Mouse (Mus musculus): ENCODE data around the gene Mavs.
"Not testable (repeated sequence)": the region's sequence is repeated elsewhere in the genome, so short reads cannot be mapped to it uniquely, and the experiment has no call there.

Gene Mavs

GRCm38 (mm10) chr2:131211026-131211615 is 22.7 kb upstream of the Mavs start:
- peak in 1 of 2 experiments; percentile 9 for DNase-seq

DNA sequence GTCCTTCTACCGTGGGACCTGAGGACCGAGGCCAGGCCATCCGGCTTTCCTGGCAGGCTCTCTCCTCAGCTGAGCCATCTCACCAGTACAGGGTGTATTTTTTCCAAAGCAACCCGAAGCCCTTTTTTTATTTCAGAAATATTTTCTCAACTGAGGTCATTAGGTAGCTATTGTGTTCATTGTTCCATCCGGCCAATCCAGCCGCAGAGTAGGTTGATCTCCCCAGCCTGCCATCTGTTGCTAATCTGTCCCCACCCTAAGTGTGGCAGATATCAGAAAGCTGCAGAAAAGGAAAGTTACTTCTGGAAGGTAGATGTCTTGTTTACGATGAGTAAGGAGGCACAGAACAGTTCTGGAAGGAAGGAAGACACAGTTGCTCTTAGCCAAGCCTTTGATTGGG is 20.1 kb upstream of the Mavs start:
- no peak for DNase-seq

GRCm38 (mm10) chr2:131215941-131216858 is 17.7 kb upstream of the Mavs start:
- DNase-seq = no peak

- DNase-seq = no peak
Observed at GRCm38 (mm10) chr2:131220030-131220429, 13.8 kb upstream of the Mavs start.

DNA sequence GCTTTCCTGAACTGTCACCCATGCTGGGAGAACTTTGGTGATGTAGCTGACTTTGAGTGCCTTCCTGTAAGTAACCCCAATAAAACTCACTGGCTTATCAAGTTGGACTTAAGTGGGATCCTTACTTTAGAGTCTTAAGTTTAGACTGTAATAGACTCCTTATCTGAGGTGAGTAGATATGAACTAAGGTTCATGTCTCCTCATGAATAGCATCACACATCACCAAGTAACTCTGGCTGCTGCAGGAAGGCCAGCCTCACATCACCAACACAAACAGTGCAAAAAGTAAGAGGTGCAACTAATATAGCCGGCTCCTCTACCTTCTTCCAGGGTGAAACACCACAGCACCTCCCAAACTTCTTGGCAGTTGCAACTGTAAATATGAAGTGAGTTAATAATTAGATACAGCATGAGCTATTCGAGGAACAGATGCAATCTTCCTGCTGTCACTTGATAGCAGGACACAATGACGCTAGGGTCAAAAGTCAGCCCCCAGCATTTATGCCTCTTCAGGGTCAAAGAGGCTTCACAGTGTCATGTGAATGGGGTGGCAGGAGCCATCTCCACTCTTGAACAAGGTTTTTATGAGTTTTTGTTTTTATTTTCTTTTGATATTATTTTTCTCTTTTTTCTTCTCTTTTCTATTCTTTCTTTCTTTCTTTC is 11.9 kb upstream of the Mavs start:
- no peak for DNase-seq

- DNase-seq = no peak
Observed at GRCm38 (mm10) chr2:131222562-131222961, 11.3 kb upstream of the Mavs start.

DNA sequence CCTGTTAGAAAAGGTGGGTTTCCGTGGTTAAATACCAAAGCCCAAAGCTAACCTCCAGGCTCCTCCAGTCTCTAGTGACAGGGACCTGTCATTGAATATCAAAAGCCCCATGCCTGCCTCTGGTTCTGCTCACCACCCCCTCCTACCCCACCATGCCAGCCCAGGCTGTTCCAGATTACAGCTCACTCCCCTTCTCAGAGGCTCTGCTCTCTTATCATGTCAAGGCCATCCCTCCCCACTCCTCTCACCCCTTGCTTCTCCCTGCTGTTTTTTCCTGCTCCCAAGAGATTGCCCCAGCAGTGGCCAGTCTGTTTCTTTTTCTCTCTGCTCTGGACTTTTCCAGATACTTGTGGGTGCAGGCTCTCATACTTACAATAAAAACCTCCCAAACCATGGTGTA is 10.3 kb upstream of the Mavs start:
- DNase-seq = no peak

DNA sequence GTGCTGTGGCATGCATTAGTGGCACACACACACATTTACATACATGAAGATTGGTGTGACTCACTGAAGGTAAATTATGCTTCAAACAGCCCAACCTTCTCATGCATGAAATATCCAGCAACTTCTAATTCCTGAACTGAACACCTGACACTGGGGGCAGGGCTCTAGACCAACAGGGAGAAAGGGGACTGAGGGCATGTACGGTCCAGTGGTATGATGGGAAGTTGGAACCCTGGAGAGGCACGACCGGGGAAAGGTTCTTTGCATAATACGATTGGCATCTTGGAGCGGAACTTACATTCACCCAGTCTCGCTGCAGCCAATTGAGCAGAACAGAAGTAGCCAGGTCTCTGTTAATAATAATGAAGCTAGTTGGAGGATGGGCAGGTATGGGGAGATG is 8.7 kb upstream of the Mavs start:
- no peak for DNase-seq

DNA sequence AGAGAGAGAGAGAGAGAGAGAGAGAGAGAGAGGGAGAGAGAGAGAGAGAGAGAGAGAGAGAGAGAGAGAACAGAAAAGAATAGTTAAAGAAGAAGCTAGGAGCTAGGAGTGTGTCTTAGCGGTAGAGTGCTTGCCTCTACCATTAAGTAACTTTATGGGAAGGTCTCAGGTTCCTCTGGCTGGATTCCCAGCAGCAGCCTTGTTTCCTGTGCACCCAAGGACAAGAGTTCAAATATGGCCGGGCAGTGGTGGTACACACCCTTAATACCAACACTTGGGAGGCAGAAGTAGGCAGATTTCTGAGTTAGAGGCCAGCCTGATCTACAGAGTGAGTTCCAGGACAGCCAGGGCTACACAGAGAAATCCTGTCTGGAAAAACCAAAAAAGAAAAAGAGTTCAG is 7.2 kb upstream of the Mavs start:
- not testable (repeated sequence) for DNase-seq

DNA sequence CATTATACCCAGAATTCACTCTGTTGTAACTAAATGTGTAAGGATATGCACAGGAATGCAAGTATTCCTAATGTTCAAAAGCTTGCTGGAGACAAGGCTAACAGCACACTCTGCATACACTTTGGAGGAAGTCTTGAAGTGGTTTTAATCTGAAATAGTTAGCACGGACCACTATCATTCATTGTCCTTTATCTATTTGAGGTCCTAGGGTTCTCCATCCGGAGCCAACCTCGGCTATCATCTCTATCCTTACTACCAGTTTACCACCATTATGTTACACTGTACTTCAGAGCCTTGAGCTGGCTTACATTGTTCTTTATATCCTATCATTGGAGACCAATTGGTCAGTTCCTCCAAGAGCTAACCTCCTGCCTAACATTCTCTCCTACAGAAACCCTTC is 6.6 kb upstream of the Mavs start:
- DNase-seq = no peak

GRCm38 (mm10) chr2:131232558-131232957 is 1.3 kb upstream of the Mavs start:
- DNase-seq = no peak

DNA sequence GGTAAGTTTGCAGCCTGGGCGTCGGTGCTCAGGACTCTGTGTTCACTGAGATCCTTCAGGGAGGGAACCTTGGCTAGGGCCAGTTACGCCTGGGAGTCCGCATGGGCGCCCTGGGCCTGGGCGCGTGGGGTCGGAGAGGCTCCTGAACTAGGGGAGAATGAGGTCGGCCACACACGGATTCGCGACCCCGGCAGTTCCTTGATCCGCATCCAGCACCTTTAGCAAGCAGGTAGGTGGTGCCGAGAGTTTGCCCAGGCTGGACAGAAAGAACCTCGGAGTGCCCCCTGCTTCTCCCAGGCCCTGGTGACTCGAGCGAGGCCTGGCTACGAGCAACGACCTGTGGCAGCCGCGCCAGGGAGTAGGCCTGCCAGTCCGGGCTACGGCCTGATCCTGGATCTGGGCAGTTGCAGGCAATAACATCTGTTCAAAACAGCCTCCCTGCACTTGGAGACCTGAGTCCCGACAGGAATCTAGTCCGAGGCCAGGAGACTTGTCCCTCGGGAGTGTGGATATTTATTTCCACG is 326 bp downstream of the Mavs start:
- DNase-seq = no peak

- DNase-seq = no peak
Observed at GRCm38 (mm10) chr2:131234970-131235635, 1.2 kb downstream of the Mavs start.

DNA sequence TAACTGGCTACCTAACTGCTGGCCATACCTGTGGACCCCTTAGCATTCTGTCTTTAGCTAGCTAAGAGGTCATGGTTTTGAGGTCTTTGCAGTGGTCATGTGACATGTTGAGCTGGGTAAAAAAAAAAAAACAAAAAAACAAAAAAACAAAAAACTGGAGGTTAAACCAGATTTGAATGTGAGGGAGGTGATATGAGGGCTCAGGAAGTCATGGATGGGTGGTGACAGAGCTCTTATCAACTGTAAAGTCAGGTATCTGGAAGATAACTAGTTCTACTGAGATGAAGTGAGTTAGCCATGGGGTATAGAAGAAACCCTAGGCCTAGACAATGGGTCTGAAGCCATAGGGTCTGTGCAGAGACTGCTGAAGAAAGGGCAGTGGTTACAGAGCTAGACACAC is 8.3 kb downstream of the Mavs start:
- no peak for DNase-seq

GRCm38 (mm10) chr2:131242929-131243328 is 9.1 kb downstream of the Mavs start:
- DNase-seq = no peak

GRCm38 (mm10) chr2:131253681-131254328 is 19.9 kb downstream of the Mavs start:
- peak; percentile 58 to 59 for DNase-seq

- no peak for DNase-seq
Observed at GRCm38 (mm10) chr2:131254329-131254713, 20.5 kb downstream of the Mavs start.

DNA sequence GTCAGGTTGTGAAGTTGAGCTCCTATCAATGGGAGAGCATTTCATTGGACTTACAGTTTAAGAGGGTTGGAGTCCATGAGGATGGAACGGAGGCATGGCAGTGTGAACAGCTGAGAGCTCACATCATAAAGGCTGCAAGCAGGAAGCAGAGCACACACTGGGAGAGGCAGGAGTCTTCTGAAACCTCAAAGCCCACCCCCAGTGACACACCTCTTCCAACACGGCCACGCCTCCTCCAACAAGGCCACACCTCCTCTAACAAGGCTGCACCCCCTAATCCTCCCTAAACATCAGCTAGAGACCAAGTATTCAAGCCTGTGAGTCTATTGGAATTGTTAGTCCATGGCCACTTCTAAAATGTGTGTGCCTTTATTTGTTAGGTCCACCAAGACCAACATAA is 21.9 kb downstream of the Mavs start:
- peak in 1 of 2 experiments; percentile 46 for DNase-seq

- DNase-seq = no peak
Observed at GRCm38 (mm10) chr2:131258693-131259092, 24.8 kb downstream of the Mavs start.

- DNase-seq = no peak
Observed at GRCm38 (mm10) chr2:131260544-131261307, 26.9 kb downstream of the Mavs start.

DNA sequence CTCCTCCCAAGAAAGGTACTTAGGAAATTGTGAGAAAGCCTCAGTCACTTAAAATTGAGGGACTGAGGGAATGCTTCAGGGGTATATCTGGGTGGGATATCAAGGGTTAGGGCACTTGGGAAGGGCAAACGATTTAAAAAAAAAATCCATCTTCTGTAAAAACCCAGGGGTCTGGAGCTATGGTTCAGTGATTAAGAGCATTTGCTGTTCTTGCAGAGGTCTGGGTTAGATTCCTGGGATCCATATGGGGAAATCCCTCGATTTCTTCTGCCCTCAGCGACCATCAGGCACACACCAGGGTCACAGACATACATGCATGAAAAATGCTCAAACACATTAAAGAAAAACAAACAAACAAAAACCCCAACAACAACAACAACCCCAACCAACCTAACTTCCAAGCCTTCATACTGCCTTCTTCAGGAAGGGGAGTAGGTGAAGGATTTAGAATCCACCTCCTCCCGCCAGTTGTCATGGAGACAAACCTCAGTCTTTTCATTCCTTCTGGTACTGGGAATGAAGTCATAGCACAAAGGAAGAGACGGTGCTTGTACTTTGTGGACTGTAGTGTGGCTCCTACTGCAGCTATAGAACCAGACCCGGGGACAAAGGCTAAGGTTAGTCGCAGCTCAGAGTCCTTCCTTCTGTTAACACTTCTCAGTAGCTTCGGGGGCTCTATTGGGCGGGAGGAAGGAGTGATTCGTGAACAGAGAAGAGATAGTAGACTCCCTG is 27.8 kb downstream of the Mavs start:
- no peak for DNase-seq

All from thymus, postnatal 36 days (tissue).